Mouse (Mus musculus) midbrain, postnatal 0 days (tissue): Measurements from ENCODE around the gene Themis3. TPM values are rescaled to one million over a fixed set of nuclear protein-coding genes. Genes with fewer than 3 reads are reported as not detected.
A peak's percentile ranks its signal among the peaks of the same experiment; 100 is the strongest.

Experiments used
- ATAC-seq: fragments of 200-750 bp; cut with Nextera tagmentation; 2 replicates; pipeline ENCODE4 v1.8.0; 2017; ENCODE audit warnings: moderate number of reproducible peaks, mild to moderate bottlenecking, moderate TSS enrichment, moderate library complexity; ENCODE audit not compliant: low FRiP score
- DNase-seq: peaks from one replicate; pipeline ENCODE4 v3.0.0-alpha.2; 2015; ENCODE audit warnings: low spot score
- H3K27ac ChIP-seq: fragments of 300-500 bp; sonication (generic); 2 replicates; pipeline ENCODE4 v1.5.1; 2014; ENCODE audit warnings: low read depth, mild to moderate bottlenecking, low read length, mixed read lengths
- H3K27me3 ChIP-seq: fragments of 300-500 bp; sonication (generic); 2 replicates; pipeline ENCODE4 v1.6.1; 2014; ENCODE audit warnings: low read length, control low read depth, mixed read lengths; ENCODE audit not compliant: insufficient read depth
- H3K36me3 ChIP-seq: fragments of 300-500 bp; sonication (generic); 2 replicates; pipeline ENCODE4 v1.6.1; 2014; ENCODE audit warnings: low read length, control low read depth, mixed read lengths; ENCODE audit not compliant: insufficient read depth
- H3K4me1 ChIP-seq: fragments of 300-500 bp; sonication (generic); 2 replicates; pipeline ENCODE4 v1.6.1; 2014; ENCODE audit warnings: mild to moderate bottlenecking, control low read depth, antibody characterized with exemption, low read length, mixed read lengths; ENCODE audit not compliant: insufficient read depth
- H3K4me2 ChIP-seq: fragments of 300-500 bp; sonication (generic); 2 replicates; pipeline ENCODE4 v1.6.1; 2014; ENCODE audit warnings: low read depth, mild to moderate bottlenecking, low read length, mixed read lengths; ENCODE audit not compliant: poor library complexity, severe bottlenecking
- H3K4me3 ChIP-seq: fragments of 300-500 bp; sonication (generic); 2 replicates; pipeline ENCODE4 v1.5.1; 2014; ENCODE audit warnings: low read depth, mild to moderate bottlenecking, low read length, moderate library complexity
- H3K9ac ChIP-seq: fragments of 300-500 bp; sonication (generic); replicated peaks from 2 replicates; pipeline ENCODE4 v1.6.1; 2014; ENCODE audit warnings: mild to moderate bottlenecking, low read length, moderate library complexity, mixed read lengths; ENCODE audit not compliant: poor library complexity, severe bottlenecking
- H3K9me3 ChIP-seq: fragments of 300-500 bp; sonication (generic); 2 replicates; pipeline ENCODE4 v1.6.1; 2016; ENCODE audit warnings: low read length, control low read depth
- CTCF ChIP-seq: IDR thresholded peaks from 2 replicates; pipeline ENCODE4 v1.5.1; 2016; ENCODE audit warnings: antibody characterized with exemption, mild to moderate bottlenecking
- WGBS: fragments of 180-500 bp; shearing (Covaris S2); extraction: QIAGEN DNeasy Blood & Tissue Kit; methylation state at CpG from one replicate; pipeline ENCODE4 v1.1.7; 2014; 5-methylcytosine and 5-hydroxymethylcytosine counted together
- polyA plus RNA-seq: library from polyadenylated mRNA; unstranded; fragments of >200 nt; fragmentation: Nextera tagmentation; extraction: Ambion mirVana; gene quantifications from 2 replicates; pipeline ENCODE4 v1.2.1, GENCODE M21; 2015
- total RNA-seq: library from RNA; depleted of rRNA; stranded (reverse); fragments of >200 nt; gene quantifications from 2 replicates; pipeline ENCODE4 v1.2.3, GENCODE M21; 2014

The Themis3 gene
- total and polyA plus RNA-seq, 2 experiments from 2014 or later = not detected

DNA sequence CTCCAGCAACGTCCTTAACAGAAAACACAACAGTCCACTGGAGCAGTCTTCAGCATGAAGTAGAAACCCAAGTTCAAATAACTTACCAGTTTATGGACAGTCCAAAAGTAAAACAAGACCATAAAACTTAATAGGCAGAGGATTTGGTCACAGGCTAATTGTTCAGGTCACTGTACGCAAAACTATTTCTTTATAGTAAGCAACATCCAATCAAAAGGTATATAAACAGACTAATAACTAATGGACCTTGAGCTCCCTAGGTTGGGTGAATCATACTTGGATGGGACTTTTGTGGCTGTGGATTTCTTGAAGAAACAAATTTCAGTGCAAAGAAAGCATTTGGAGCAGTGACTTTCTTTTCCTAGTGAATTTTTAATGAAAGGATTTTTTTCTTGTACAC is 6.8 kb upstream of the Themis3 start:
- Histone ChIP-seq H3K4me2 (no peak overlapping the region), H3K4me3 (no peak overlapping the region), H3K36me3 (no peaks in the 10 kb centered on the region), H3K4me1 (no peaks in the 10 kb centered on the region), H3K27me3 (no peaks in the 10 kb centered on the region), H3K9ac (no peak overlapping the region), H3K27ac (no peak overlapping the region), H3K9me3 (no peaks in the 10 kb centered on the region)
- DNase-seq (no peak), ATAC-seq (no peak)
- no peak for TF ChIP-seq CTCF
- 88% methylated on average over 2 of the region's 2 CpGs for WGBS

DNA sequence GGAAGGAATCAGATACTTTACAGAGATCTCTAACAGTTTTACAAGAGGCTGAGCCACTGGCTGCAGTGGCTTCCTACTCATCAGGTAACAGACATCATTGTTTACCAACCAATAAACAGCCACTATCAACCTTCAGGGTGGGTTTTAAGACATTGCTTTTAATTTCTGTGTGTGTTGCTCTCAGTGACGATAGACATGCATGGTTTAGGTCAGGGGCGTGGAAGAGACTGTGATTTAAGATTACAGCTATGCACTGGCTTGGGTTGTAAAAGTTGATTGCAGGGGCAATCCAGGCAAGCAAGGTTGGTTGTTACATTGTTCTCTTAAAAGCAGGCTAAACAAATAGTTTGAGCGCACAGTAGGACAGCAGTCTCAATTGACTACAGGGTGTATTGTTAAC is 1.4 kb upstream of the Themis3 start:
- no peaks in the 10 kb centered on the region for H3K4me1 ChIP-seq
- 96% methylated on average over 3 of the region's 3 CpGs for WGBS
- no peak overlapping the region for H3K27ac ChIP-seq
- H3K36me3 ChIP-seq = no peaks in the 10 kb centered on the region
- no peak for TF ChIP-seq CTCF
- H3K27me3 ChIP-seq = no peaks in the 10 kb centered on the region
- no peak overlapping the region for H3K4me2 ChIP-seq
- H3K9me3 ChIP-seq = no peaks in the 10 kb centered on the region
- ATAC-seq = no peak
- no peak overlapping the region for H3K4me3 ChIP-seq
- no peak for DNase-seq
- no peak overlapping the region for H3K9ac ChIP-seq

DNA sequence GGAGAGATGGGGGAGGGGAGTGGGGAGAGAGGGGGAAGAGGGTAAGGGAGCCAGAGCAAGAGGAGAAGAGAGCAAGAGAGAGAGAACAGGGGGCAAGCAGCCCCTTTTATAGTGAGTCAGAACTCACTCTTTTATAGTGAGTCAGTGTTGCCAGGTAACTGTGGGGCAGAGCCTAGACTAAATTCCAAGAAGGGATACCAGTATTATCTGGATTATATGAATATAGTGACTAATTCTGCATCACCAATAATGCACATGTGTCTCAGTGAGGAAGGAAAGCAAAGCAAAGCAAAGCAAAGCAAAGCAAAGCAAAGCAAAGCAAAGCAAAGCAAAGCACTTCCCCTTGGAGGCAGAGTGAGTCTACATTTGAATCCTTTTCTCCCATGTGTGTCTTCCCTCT is 835 bp upstream of the Themis3 start:
- Histone ChIP-seq H3K4me3 (no peak overlapping the region), H3K27ac (no peak overlapping the region), H3K4me2 (no peak overlapping the region), H3K4me1 (no peaks in the 10 kb centered on the region), H3K9me3 (no peaks in the 10 kb centered on the region), H3K9ac (no peak overlapping the region), H3K36me3 (no peaks in the 10 kb centered on the region), H3K27me3 (no peaks in the 10 kb centered on the region)
- ATAC-seq (no peak), DNase-seq (no peak)
- no peak for TF ChIP-seq CTCF

DNA sequence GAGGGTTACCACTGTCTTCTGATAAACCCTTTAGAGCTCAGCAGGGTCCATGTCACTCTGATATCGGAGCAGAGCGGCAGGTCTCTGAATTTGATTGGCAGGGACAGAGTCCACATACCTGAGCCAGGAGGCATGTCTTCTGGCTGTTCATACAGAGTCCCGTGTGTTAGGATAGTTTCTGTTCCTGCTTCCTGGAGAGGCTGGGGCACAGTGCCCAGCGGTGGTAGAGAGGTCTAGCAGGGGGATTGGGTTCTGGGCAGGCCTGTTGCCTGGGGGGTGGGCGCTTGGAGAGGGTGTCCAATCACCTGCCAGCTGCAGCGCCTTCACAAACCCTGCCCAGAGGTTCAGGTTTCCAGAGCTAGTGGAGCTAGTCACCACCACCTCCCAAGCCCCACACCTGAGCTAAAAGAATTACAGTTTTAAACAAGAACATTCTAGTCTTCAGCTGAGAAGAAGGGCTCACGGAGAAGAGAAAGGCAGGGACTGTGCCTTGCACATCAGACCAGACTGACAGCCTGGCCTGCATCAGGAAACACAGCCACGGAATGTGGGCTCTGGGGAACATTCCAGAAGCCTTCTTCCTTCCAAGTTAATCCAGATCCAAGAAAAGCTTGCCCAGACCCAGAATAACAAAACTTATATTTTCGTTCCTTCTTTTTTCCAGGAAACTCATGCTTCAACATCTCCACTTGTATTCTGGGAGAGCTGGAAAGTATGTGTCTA is 3.9 kb downstream of the Themis3 start:
- Histone ChIP-seq H3K27ac (no peak overlapping the region), H3K4me3 (no peak overlapping the region), H3K36me3 (no peaks in the 10 kb centered on the region), H3K27me3 (no peaks in the 10 kb centered on the region; the same call in 1 of the 2 replicates), H3K9me3 (no peaks in the 10 kb centered on the region), H3K4me1 (no peaks in the 10 kb centered on the region), H3K9ac (no peak overlapping the region), H3K4me2 (no peak overlapping the region)
- 73% methylated on average over 9 of the region's 9 CpGs for WGBS
- no peak for TF ChIP-seq CTCF
- no peak for DNase-seq
- no peak for ATAC-seq

DNA sequence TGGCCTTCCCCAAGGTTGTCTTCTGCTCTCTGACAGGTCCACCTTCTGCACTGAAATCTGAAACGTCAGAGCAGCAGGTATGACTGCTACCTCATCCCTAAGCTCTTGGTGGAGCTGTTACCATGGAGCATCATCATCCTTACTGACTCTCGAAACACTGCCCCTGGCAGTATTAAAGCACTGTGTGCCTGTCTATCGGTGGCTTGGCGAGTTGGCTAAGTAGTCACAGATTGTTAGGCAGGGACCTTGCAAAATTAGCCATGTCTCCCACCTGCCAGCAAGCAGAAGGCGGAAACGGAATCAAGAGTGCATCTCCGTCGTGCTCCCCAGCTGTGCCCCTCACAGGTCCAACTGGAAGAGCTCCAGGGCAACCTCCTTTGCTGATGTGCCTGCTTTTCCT is 4.6 kb downstream of the Themis3 start:
- Histone ChIP-seq H3K9ac (no peak overlapping the region), H3K9me3 (no peaks in the 10 kb centered on the region), H3K27ac (no peak overlapping the region), H3K4me3 (no peak overlapping the region), H3K4me1 (no peaks in the 10 kb centered on the region), H3K27me3 (no peaks in the 10 kb centered on the region; the same call in 1 of the 2 replicates), H3K4me2 (no peak overlapping the region), H3K36me3 (no peaks in the 10 kb centered on the region)
- ATAC-seq (no peak), DNase-seq (peak; percentile 69)
- 60% methylated on average over 8 of the region's 8 CpGs for WGBS
- peak; percentile 65 for TF ChIP-seq CTCF

DNA sequence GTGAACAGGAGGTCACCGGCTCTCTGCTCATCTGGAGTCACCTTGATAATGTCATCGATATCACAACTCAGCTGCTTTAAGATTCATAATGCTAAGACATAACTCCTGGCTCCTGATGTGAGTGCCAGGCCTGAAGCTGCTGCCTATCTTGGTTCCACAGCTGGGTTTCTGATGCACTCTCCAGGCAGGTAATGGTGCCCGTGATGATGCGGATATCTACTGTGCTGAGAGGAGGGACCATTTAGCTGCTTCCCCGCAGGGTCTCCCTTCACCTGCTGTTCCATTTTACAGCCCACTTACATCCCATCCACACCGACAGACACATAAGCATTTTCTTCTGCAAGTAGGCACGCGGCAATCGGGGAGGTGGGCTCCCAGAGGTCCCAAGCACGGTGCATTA is 7.7 kb downstream of the Themis3 start:
- no peak overlapping the region for H3K4me2 ChIP-seq
- WGBS = 86% methylated on average over 10 of the region's 10 CpGs
- no peaks in the 10 kb centered on the region for H3K4me1 ChIP-seq
- no peak overlapping the region for H3K27ac ChIP-seq
- TF ChIP-seq CTCF = no peak
- no peaks in the 10 kb centered on the region for H3K9me3 ChIP-seq
- H3K27me3 ChIP-seq = no peaks in the 10 kb centered on the region; the same call in 1 of the 2 replicates
- DNase-seq (no peak), ATAC-seq (no peak)
- no peak overlapping the region for H3K9ac ChIP-seq
- no peak overlapping the region for H3K4me3 ChIP-seq
- H3K36me3 ChIP-seq = no peaks in the 10 kb centered on the region
